Mouse (Mus musculus): Measurements from ENCODE around the gene Drc3.

DNA sequence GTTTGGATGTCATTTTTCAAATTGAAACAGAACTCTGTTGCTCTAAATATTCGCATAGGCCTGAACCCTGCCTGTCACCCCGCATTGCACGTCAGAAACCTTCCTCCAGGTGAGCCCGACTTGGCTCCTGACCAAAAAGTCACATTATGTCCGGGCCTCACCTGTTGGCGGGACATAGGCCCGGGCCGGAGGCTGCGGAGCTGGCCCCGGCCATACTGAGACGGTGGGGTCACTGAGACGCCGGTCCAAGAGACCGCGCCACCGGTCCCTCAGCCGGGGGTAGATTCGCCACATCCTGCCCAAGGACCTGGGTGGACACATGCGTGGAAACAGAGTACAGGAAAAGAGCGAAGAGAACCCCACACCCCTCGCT is 63.4 kb downstream of the Drc3 start:
- no peak for TF ChIP-seq CTCF (IDR thresholded peaks at IDR 0.05; ENCODE audit: borderline replicate concordance, control insufficient read depth, extremely low read depth, insufficient read depth, low read length, poor library complexity)
- no peak for TF ChIP-seq POLR2A (IDR thresholded peaks at IDR 0.05; ENCODE audit: control insufficient read depth, extremely low read depth, insufficient read depth, low read length, poor library complexity)
